Mouse (Mus musculus) lung, postnatal 0 days (tissue): ENCODE results near the gene Ly6g6f. TPM values are rescaled to one million over a fixed set of nuclear protein-coding genes. Genes with fewer than 3 reads are reported as not detected.
A peak's percentile ranks its signal among the peaks of the same experiment; 100 is the strongest.

ENCODE experiments used
- ATAC-seq: fragments of 200-750 bp; cut with Nextera tagmentation; 2 replicates; pipeline ENCODE4 v1.8.0; 2017; ENCODE audit warnings: moderate library complexity
- DNase-seq: peaks from one replicate; pipeline ENCODE4 v3.0.0-alpha.2; 2016; ENCODE audit warnings: low spot score
- H3K27ac ChIP-seq: fragments of 300-500 bp; sonication (generic); 2 replicates; pipeline ENCODE4 v1.5.1; 2014; ENCODE audit warnings: antibody characterized with exemption, mild to moderate bottlenecking, low read length, mixed read lengths
- H3K27me3 ChIP-seq: fragments of 300-500 bp; sonication (generic); replicated peaks from 2 replicates; pipeline ENCODE4 v1.6.1; 2014; ENCODE audit warnings: low read length, mixed read lengths; ENCODE audit not compliant: insufficient read depth
- H3K36me3 ChIP-seq: fragments of 300-500 bp; sonication (generic); 2 replicates; pipeline ENCODE4 v1.6.1; 2014; ENCODE audit warnings: low read length, mixed read lengths; ENCODE audit not compliant: insufficient read depth
- H3K4me1 ChIP-seq: fragments of 300-500 bp; sonication (generic); 2 replicates; pipeline ENCODE4 v1.6.1; 2014; ENCODE audit warnings: antibody characterized with exemption, low read depth, low read length, mixed read lengths; ENCODE audit not compliant: insufficient read depth
- H3K4me2 ChIP-seq: fragments of 300-500 bp; sonication (generic); replicated peaks from 2 replicates; pipeline ENCODE4 v1.6.1; 2014; ENCODE audit warnings: low read depth, mild to moderate bottlenecking, low read length, moderate library complexity, mixed read lengths
- H3K4me3 ChIP-seq: fragments of 300-500 bp; sonication (generic); 2 replicates; pipeline ENCODE4 v1.5.1; 2014; ENCODE audit warnings: low read depth, low read length
- H3K9ac ChIP-seq: fragments of 300-500 bp; sonication (generic); replicated peaks from 2 replicates; pipeline ENCODE4 v1.6.1; 2014; ENCODE audit warnings: low read depth, mild to moderate bottlenecking
- H3K9me3 ChIP-seq: fragments of 300-500 bp; sonication (generic); 2 replicates; pipeline ENCODE4 v1.6.1; 2016; ENCODE audit warnings: low read length, mixed read lengths
- CTCF ChIP-seq: IDR thresholded peaks from 2 replicates; pipeline ENCODE4 v1.5.1; 2016; ENCODE audit warnings: antibody characterized with exemption, mild to moderate bottlenecking
- EP300 ChIP-seq: IDR thresholded peaks from 2 replicates; pipeline ENCODE4 v1.6.1; 2016; ENCODE audit warnings: antibody characterized with exemption, mild to moderate bottlenecking, control low read depth
- WGBS: fragments of 180-500 bp; shearing (Covaris S2); extraction: QIAGEN DNeasy Blood & Tissue Kit; methylation state at CpG from one replicate; pipeline ENCODE4 v1.1.7; 2014; 5-methylcytosine and 5-hydroxymethylcytosine counted together
- polyA plus RNA-seq: library from polyadenylated mRNA; unstranded; fragments of >200 nt; fragmentation: Nextera tagmentation; extraction: Ambion mirVana; gene quantifications from 2 replicates; pipeline ENCODE4 v1.2.1, GENCODE M21; 2015

The Ly6g6f gene
- polyA plus RNA-seq, 1 experiment from 2014 or later, result 0.74 TPM

GRCm38 (mm10) chr17:35076507-35077176 lies 8.8 kb downstream of the Ly6g6f start, which contains the start of gene Ly6g6e:
TSS of gene Ly6g6e (plus strand) at chr17:35076902.
- ATAC-seq, result no peak
- TF ChIP-seq CTCF (no peak), EP300 (no peak)
- peak within 1 kb of the TSS; percentile 56 for H3K4me2 ChIP-seq
- H3K9me3 ChIP-seq, result no peaks in the 10 kb centered on the region
- 35% methylated on average over 10 of the region's 10 CpGs for WGBS
- peak within 1 kb of the TSS; percentile 76 for H3K27ac ChIP-seq
- no peak for DNase-seq
- peak within 1 kb of the TSS; percentile 38 for H3K4me3 ChIP-seq
- peak within 1 kb of the TSS; percentile 36 for H3K9ac ChIP-seq
- H3K36me3 ChIP-seq, result no peaks in the 10 kb centered on the region
- no peaks in the 10 kb centered on the region for H3K4me1 ChIP-seq
- H3K27me3 ChIP-seq, result no peaks in the 10 kb centered on the region

- no peak for TF ChIP-seq CTCF
- TF ChIP-seq EP300, result no peak
- no peaks in the 10 kb centered on the region for H3K9me3 ChIP-seq
- no peak overlapping the region for H3K9ac ChIP-seq
- no peaks in the 10 kb centered on the region for H3K4me1 ChIP-seq
- H3K4me2 ChIP-seq, result no peak overlapping the region
- no peak for ATAC-seq
- H3K27ac ChIP-seq, result no peak overlapping the region
- H3K36me3 ChIP-seq, result no peaks in the 10 kb centered on the region
- no peaks in the 10 kb centered on the region for H3K27me3 ChIP-seq
- no peak for DNase-seq
- H3K4me3 ChIP-seq, result no peak overlapping the region
- 58% methylated on average over 17 of the region's 17 CpGs for WGBS
Observed at GRCm38 (mm10) chr17:35074097-35074496, 11.3 kb downstream of the Ly6g6f start.

- WGBS, result 61% methylated on average over 9 of the region's 9 CpGs
- no peak overlapping the region for H3K27ac ChIP-seq
- TF ChIP-seq CTCF (no peak), EP300 (no peak)
Observed at GRCm38 (mm10) chr17:35071454-35071853, 14.0 kb downstream of the Ly6g6f start.

GRCm38 (mm10) chr17:35070556-35071229 lies 14.7 kb downstream of the Ly6g6f start:
- ATAC-seq (peak; percentile 52), DNase-seq (peak; percentile 70)
- H3K9me3 ChIP-seq, result no peaks in the 10 kb centered on the region
- H3K36me3 ChIP-seq, result no peaks in the 10 kb centered on the region
- WGBS, result 45% methylated on average over 6 of the region's 6 CpGs
- H3K4me2 ChIP-seq, result no peak overlapping the region
- no peak overlapping the region for H3K9ac ChIP-seq
- H3K27ac ChIP-seq, result no peak overlapping the region
- 0 out of 2 replicates have a peak, but pooled peaks cover 3% of the 10 kb centered on the region for H3K27me3 ChIP-seq
- TF ChIP-seq CTCF (peak; percentile 32; the same call in 1 of the 2 replicates), EP300 (no peak)
- peaks cover under 1% of the 10 kb centered on the region; the same call in 1 of the 2 replicates for H3K4me1 ChIP-seq
- H3K4me3 ChIP-seq, result no peak overlapping the region

More at GRCm38 (mm10) chr17:35071454-35071853, 14.0 kb downstream of the Ly6g6f start:
- no peaks in the 10 kb centered on the region for H3K36me3 ChIP-seq
- 0 out of 2 replicates have a peak, but pooled peaks cover under 1% of the 10 kb centered on the region for H3K27me3 ChIP-seq
- ATAC-seq, result no peak
- no peaks in the 10 kb centered on the region for H3K9me3 ChIP-seq
- H3K9ac ChIP-seq, result no peak overlapping the region
- no peak overlapping the region for H3K4me2 ChIP-seq
- H3K4me1 ChIP-seq, result no peaks in the 10 kb centered on the region; the same call in 1 of the 2 replicates
- H3K4me3 ChIP-seq, result no peak overlapping the region
- DNase-seq, result no peak

GRCm38 (mm10) chr17:35068213-35068914 lies 17.0 kb downstream of the Ly6g6f start:
- Histone ChIP-seq H3K27ac (no peak overlapping the region), H3K9ac (no peak overlapping the region), H3K4me1 (peaks cover 6% of the 10 kb centered on the region; the same call in 1 of the 2 replicates), H3K36me3 (no peaks in the 10 kb centered on the region), H3K4me2 (no peak overlapping the region), H3K9me3 (no peaks in the 10 kb centered on the region), H3K4me3 (no peak overlapping the region), H3K27me3 (0 out of 2 replicates have a peak, but pooled peaks cover 3% of the 10 kb centered on the region)
- WGBS, result 54% methylated on average over 17 of the region's 17 CpGs
- TF ChIP-seq CTCF (no peak), EP300 (peak; percentile 54; the same call in 1 of the 2 replicates)
- peak; percentile 67 for DNase-seq
- ATAC-seq, result peak; percentile 29

- WGBS, result 55% methylated on average over 10 of the region's 10 CpGs
- no peak for TF ChIP-seq EP300
- no peak for TF ChIP-seq CTCF
- Histone ChIP-seq H3K9ac (peak within 1 kb of the TSS; percentile 29; the same call in 1 of the 2 replicates), H3K4me3 (peak within 1 kb of the TSS; percentile 39), H3K9me3 (no peaks in the 10 kb centered on the region), H3K4me2 (peak within 1 kb of the TSS; percentile 70), H3K27me3 (0 out of 2 replicates have a peak, but pooled peaks cover 3% of the 10 kb centered on the region), H3K27ac (peak within 1 kb of the TSS; percentile 83), H3K4me1 (peaks cover 6% of the 10 kb centered on the region; the same call in 1 of the 2 replicates), H3K36me3 (peaks cover 7% of the 10 kb centered on the region; the same call in 1 of the 2 replicates)
- DNase-seq (no peak), ATAC-seq (no peak)
Observed at GRCm38 (mm10) chr17:35066084-35066483, 19.3 kb downstream of the Ly6g6f start, which contains the start of gene Mpig6b. TSS of gene Mpig6b (minus strand) at chr17:35066184.
